Mouse (Mus musculus): Measurements from ENCODE around the gene Rps28.
A peak's percentile ranks its signal among the peaks of the same experiment; 100 is the strongest.

The Rps28 gene

DNA sequence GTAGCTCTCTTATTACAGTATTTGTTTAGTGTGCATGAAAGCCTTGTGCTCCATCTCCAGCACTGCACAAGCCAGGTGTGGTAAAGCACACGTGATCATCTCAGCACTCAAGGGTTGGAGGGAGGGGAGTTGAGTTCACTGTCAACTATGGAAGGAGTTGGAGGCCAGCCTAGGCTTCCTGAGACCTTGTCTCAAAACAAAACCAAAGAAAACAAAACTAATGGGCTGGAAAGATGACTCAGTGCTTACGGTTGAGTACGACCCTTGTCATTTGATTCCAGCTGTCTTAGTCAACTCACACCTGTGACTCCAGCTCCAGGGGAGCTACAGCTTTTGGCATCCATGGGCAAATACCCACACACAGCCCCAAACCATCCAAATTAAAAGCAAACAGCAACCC lies 11.9 kb downstream of the Rps28 start:
- no peak for DNase-seq (ENCODE audit: low read depth, low spot score)

- DNase-seq (ENCODE audit: low read depth, low spot score), result peak; percentile 11
These were observed 13.2 kb downstream of the Rps28 start for GRCm38 (mm10) chr17:33811142-33811516.

DNA sequence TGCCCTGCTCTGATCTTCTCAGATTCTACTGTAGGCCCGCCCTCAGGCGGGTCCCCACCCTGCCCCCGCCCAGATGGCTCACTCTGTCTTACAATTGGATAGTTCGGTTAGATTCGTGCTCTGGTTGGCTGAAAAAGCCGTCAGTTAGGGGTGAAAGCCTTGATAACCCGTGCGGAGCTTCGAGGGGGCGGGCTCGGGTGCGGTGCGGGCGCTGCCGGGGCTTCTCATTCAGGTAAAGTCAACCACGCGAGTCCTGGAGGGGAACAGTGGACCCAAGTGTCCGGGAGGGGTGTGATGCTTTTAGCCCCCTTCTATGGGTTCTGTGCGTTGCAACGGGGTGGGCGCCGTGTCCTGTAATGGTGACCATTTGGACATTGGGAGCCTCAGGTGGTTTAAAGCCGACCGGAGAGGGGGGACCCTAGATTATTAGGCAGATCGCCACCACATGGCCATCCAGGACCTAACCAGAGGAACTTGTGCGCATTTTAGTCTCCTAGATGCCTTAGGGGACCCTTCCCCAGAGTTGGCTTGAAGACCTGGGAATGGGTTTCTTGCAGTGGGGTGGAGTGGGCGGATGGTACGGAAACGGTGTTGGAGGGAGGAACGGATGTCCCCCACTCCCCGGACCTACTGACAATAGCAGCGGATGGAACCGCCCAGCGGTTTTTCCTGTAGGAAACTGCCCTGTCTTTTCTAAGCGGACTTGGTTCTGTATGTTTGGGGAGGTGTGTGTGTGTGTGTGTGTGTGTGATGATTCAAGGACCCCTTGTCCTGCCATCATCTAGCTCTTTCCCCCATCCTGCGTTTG lies 13.8 kb downstream of the Rps28 start, which contains the start of gene Kank3:
Gene Kank3, plus strand, starts transcription at position 186 of the 808 bp plus-strand sequence.
- DNase-seq (ENCODE audit: low read depth, low spot score), result peak; percentile 90

- DNase-seq (ENCODE audit: low read depth, low spot score), result no peak
These were observed 16.2 kb downstream of the Rps28 start for GRCm38 (mm10) chr17:33808192-33808591.

DNA sequence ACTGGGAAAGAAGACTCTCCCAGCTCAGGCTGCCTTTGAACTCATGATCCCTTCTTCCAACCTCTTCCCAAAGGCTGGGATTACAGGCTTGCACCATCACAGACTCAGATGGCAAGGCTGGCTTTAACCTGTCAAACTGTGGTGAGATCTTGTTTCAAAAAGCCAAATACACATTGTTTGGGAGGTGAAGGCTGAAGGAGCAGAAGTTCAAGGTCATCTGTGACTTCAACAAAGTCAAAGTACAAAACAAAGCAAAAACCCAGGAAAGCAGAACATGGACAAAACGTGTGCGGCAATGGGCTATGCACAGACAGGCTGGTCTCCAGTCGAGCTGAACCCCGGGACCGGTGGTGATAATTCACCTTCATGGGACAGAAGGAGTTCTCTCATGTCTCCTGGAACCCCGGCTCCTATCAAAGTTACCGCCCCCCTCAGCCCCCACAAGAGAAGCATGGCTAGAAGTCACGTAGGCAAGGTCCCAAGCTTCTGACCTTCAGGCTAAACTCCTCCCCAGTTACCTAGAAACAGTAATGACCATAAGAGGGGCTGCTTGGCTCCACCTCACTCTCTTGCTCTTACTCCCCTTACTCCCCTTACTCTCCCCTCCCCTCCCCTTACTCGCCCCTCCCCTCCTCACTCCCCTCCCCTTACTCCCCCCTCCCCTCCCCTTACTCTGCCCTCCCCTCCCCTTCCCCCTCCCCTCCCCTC lies 17.0 kb downstream of the Rps28 start:
- no peak for DNase-seq (ENCODE audit: low read depth, low spot score)

DNA sequence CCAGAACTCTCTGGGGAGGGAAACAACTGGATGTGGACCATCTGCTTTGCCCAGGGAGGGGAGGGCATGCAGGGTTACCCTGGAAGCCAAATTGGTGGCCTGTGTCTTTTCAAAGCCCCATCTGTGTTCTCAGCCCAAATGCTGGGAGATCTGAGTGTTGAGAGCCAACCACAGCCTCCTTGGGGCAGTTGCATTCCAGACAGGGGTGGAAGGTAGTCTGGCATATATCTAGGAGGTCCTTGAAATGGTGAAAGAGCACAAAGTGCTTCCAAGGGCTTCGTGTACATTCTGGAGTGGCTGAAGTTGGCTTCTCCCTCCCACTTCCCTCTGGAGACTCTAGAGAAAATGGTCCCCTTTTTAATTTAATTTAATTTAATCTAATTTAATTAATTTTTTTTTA lies 19.6 kb downstream of the Rps28 start:
- DNase-seq (ENCODE audit: low read depth, low spot score), result no peak

GRCm38 (mm10) chr17:33804205-33804604 lies 20.2 kb downstream of the Rps28 start:
- no peak for DNase-seq (ENCODE audit: low read depth, low spot score)

- DNase-seq (ENCODE audit: low read depth, low spot score), result peak; percentile 52
These were observed 22.1 kb downstream of the Rps28 start for GRCm38 (mm10) chr17:33802221-33802620.

DNA sequence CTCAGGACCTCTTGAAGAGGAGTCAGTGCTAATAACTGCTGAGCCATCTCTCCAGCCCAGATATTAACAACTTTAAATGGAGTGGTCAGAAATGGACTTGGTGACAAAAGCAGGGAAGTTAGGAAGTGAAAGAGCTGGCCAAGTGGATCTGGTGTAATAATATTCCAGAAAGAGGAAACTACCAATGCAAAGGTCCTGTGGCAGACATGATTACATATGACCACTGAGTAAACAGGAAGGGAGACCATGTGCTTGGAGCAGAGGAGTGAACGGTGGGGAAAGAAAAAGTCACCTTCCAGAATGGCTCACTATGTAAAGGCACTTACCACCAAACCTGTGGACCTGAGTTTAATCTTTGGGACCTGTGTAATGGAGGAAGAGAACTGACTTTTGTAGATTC lies 25.1 kb downstream of the Rps28 start:
- no peak for DNase-seq (ENCODE audit: low read depth, low spot score)

DNA sequence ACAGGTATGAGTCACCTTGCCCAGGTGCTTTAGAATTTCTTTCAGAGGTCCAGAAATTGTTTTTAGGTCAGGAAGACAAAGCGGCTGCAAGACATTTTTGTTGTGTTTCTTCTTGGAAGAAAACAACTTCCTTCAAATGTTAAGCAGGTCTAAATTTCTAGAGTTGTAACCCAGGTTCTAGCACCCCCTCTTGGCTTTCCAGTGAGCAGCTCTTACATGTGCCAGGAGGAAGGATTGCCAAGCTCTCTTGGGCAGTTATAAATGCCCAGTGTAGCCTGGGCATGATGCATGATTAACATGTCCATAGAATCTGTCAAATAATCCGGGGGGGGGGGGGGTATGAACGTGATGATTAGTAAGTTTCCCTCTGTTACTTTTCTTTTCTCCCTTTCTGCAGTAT lies 26.1 kb downstream of the Rps28 start:
- DNase-seq (ENCODE audit: low read depth, low spot score), result peak; percentile 30

DNA sequence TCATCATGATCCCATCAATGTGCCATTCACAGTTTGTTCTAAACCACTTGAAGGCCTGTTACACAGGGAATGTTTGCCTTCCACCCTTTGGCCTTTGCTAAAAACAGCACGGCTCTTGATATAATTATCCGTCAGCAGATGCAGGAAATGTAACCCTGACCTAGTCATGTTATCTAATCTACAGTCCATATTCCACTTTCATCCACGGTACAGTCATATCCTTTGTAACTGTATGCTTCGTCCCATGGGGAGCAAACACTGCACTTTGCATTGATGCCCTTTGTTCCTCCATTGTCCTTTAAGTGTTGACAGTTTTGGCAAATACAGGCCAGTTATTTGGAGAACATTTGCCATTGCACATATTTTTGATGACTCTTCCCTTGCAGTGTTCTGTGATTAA lies 35.6 kb downstream of the Rps28 start:
- no peak for DNase-seq (ENCODE audit: low read depth, low spot score)

- no peak for DNase-seq (ENCODE audit: low read depth, low spot score)
These were observed 38.0 kb downstream of the Rps28 start for GRCm38 (mm10) chr17:33786375-33786774.

DNA sequence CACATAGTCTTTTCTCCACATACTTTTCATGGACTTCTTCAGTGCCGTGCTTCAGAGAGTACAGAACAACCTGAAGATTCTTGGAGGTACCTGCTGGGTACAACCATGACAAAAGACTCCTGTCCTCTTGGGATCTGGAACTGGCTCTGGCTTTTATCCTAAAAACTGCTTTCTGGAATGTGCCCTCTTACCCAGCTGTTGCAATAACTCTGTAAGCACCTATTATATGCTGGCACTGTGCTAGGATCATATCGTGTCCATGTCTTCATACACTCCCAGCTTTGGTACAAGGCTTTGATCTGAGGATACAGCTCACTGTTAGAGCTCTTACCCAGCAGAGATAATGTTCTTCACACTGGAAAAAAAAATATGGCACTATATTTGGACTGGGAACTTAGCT lies 39.4 kb downstream of the Rps28 start:
- no peak for DNase-seq (ENCODE audit: low read depth, low spot score)

DNA sequence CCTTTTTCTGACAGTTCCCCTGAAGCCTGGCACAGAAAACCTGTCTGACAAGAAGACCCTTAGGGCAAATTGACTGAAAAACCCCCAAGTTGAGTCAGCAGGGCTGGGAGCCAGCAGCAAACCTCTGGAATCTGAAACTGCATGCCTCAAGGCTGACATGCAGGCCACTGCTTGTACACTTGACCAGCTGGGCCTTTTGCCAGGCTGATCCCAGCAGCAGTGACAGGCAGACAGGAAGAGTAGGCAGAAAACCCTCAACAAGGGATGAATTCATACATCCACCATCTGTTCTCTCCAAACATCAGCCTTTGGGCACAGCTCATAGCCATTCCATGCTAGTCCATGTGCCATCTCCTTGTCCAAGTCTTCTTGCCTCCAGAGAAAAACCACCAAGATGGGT lies 41.0 kb downstream of the Rps28 start:
- DNase-seq (ENCODE audit: low read depth, low spot score), result no peak

GRCm38 (mm10) chr17:33782067-33782466 lies 42.3 kb downstream of the Rps28 start:
- DNase-seq (ENCODE audit: low read depth, low spot score), result peak; percentile 32

DNA sequence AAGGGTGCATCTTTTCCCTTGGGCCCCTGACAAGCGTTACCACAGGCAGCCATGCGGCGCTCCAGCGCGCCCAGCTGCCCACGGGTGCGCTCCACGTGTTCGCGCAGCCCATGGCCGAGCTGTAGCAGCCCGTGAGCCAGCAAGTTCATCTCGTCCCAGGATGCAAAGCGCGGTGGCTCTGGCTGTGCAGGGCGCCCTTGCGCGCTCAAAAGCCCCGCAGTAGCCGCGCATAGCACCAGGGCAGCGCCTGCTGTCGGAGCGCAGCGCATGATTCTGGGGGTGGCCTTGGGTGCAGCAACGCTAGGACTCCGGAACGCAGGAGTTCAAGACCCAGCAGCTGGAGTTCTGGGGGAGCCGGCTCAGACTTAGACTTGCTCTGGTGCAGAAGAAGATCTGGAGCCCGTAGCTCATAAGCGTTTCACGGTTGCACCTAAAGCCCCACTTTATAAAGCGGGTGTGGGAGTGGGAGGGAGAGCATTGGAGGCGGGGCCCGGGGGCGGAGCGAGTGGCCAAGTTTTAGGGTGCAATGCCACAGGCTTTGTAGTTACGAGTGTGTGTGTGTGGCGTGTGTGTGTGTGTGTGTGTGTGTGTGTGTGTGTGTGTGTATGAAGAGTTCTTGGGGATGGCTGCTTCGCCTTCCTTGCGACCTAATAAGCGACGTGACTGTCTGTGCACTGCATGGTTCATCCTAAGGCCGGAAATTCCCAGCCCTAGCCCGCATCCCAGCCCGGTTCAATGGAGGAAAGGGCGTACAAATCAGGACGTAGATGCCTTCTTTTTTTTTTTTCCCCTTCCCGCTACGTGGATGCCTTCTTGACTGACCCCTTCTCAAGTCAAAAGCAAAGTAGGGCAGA lies 43.0 kb downstream of the Rps28 start, which contains the start of gene Angptl4:
Gene Angptl4, minus strand, starts transcription at position 707 of the 854 bp plus-strand sequence.
- peak; percentile 79 for DNase-seq (ENCODE audit: low read depth, low spot score)

- peak; percentile 52 for DNase-seq (ENCODE audit: low read depth, low spot score)
These were observed 43.9 kb downstream of the Rps28 start for GRCm38 (mm10) chr17:33780431-33780830.

GRCm38 (mm10) chr17:33779967-33780295 lies 44.4 kb downstream of the Rps28 start:
- no peak for DNase-seq (ENCODE audit: low read depth, low spot score)

- no peak for DNase-seq (ENCODE audit: low read depth, low spot score)
These were observed 44.9 kb downstream of the Rps28 start for GRCm38 (mm10) chr17:33779271-33779966.

DNA sequence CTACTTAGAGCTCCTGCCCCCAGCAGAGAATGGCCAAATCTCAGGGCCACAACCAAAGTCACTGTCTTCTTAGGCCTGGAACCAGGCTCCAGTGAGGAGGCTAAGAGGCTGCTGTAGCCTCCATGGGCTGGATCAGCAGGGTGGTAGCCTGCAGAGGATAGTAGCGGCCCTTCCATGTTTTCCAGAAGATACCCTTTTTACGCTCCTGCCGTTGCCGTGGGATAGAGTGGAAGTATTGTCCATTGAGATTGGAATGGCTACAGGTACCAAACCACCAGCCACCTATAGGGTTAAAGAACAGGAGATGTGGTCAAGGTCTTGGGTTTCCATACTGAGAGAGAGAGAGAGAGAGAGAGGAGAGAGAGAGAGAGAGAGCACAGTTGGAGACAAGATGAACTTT lies 49.1 kb downstream of the Rps28 start:
- no peak for DNase-seq (ENCODE audit: low read depth, low spot score)

- DNase-seq (ENCODE audit: low read depth, low spot score), result no peak
These were observed 49.7 kb downstream of the Rps28 start for GRCm38 (mm10) chr17:33774573-33775155.
